Mouse (Mus musculus) cerebellum, adult 18-20 months (tissue): ENCODE data around the gene Nr2f6.

Experiments
- DNase-seq, 2 experiments: peaks; one replicate each; pipeline ENCODE4 v3.0.0; 2021

Nr2f6 gene

GRCm38 (mm10) chr8:71388267-71388666, 6.5 kb upstream of the Nr2f6 start:
- no peak for DNase-seq

GRCm38 (mm10) chr8:71385212-71385835, 3.6 kb upstream of the Nr2f6 start:
- no peak for DNase-seq

- no peak for DNase-seq
Observed at GRCm38 (mm10) chr8:71383860-71384259, 2.1 kb upstream of the Nr2f6 start.

- no peak for DNase-seq
Observed at GRCm38 (mm10) chr8:71383396-71383795, 1.6 kb upstream of the Nr2f6 start.

GRCm38 (mm10) chr8:71381971-71382961, 506 bp upstream of the Nr2f6 start:
- DNase-seq = peak; percentile 74 to 88

- peak in 1 of 2 experiments; percentile 55 for DNase-seq
Observed at GRCm38 (mm10) chr8:71380178-71381171, 1.3 kb downstream of the Nr2f6 start.

GRCm38 (mm10) chr8:71379512-71380075, 2.2 kb downstream of the Nr2f6 start:
- DNase-seq = no peak

GRCm38 (mm10) chr8:71379008-71379407, 2.8 kb downstream of the Nr2f6 start:
- no peak for DNase-seq

- peak in 1 of 2 experiments; percentile 47 for DNase-seq
Observed at GRCm38 (mm10) chr8:71376423-71377030, 5.2 kb downstream of the Nr2f6 start.

GRCm38 (mm10) chr8:71375581-71376422, 6.0 kb downstream of the Nr2f6 start:
- DNase-seq = peak; percentile 81 to 88

GRCm38 (mm10) chr8:71374616-71375206, 7.0 kb downstream of the Nr2f6 start:
- no peak for DNase-seq

GRCm38 (mm10) chr8:71373000-71373399, 8.8 kb downstream of the Nr2f6 start:
- DNase-seq = peak in 1 of 2 experiments; percentile 23

- peak in 1 of 2 experiments; percentile 34 for DNase-seq
Observed at GRCm38 (mm10) chr8:71372427-71372826, 9.3 kb downstream of the Nr2f6 start.

GRCm38 (mm10) chr8:71371236-71371848, 10.4 kb downstream of the Nr2f6 start, which contains the start of gene Ocel1:
TSS of gene Ocel1 (plus strand) at chr8:71371298.
- DNase-seq = peak; percentile 95 to 96

GRCm38 (mm10) chr8:71370711-71371235, 11.0 kb downstream of the Nr2f6 start:
- DNase-seq = peak in 1 of 2 experiments; percentile 38

GRCm38 (mm10) chr8:71369040-71369718, 12.6 kb downstream of the Nr2f6 start:
- DNase-seq = no peak

GRCm38 (mm10) chr8:71368366-71368765, 13.4 kb downstream of the Nr2f6 start:
- no peak for DNase-seq

- peak in 1 of 2 experiments; percentile 56 for DNase-seq
Observed at GRCm38 (mm10) chr8:71367529-71368176, 14.1 kb downstream of the Nr2f6 start.
